Mouse (Mus musculus) midbrain, embryonic 12.5 days (tissue): ENCODE results near the gene Arpc3. TPM values are rescaled to one million over a fixed set of nuclear protein-coding genes. Genes with fewer than 3 reads are reported as not detected.
"Not testable (repeated sequence)": the region's sequence is repeated elsewhere in the genome, so short reads cannot be mapped to it uniquely, and the experiment has no call there.

Source experiments
- ATAC-seq: fragments of 200-750 bp; cut with Nextera tagmentation; 2 replicates; pipeline ENCODE4 v1.8.0; 2017; ENCODE audit warnings: low read depth, moderate TSS enrichment, moderate library complexity; ENCODE audit not compliant: low FRiP score
- H3K27ac ChIP-seq: fragments of 300-500 bp; sonication (generic); replicated peaks from 2 replicates; pipeline ENCODE4 v1.5.1; 2016; ENCODE audit warnings: mild to moderate bottlenecking
- H3K27me3 ChIP-seq: fragments of 300-500 bp; sonication (generic); 2 replicates; pipeline ENCODE4 v1.6.1; 2016; ENCODE audit warnings: mild to moderate bottlenecking
- H3K36me3 ChIP-seq: fragments of 300-500 bp; sonication (generic); 2 replicates; pipeline ENCODE4 v1.6.1; 2016
- H3K4me1 ChIP-seq: fragments of 300-500 bp; sonication (generic); 2 replicates; pipeline ENCODE4 v1.6.1; 2016
- H3K4me2 ChIP-seq: fragments of 300-500 bp; sonication (generic); replicated peaks from 2 replicates; pipeline ENCODE4 v1.6.1; 2016; ENCODE audit warnings: mild to moderate bottlenecking, moderate library complexity
- H3K4me3 ChIP-seq: fragments of 300-500 bp; sonication (generic); 2 replicates; pipeline ENCODE4 v1.5.1; 2016; ENCODE audit warnings: mild to moderate bottlenecking
- H3K9ac ChIP-seq: fragments of 300-500 bp; sonication (generic); replicated peaks from 2 replicates; pipeline ENCODE4 v1.6.1; 2016; ENCODE audit warnings: mild to moderate bottlenecking, moderate library complexity
- H3K9me3 ChIP-seq: fragments of 300-500 bp; sonication (generic); 2 replicates; pipeline ENCODE4 v1.6.1; 2016; ENCODE audit warnings: mild to moderate bottlenecking
- WGBS: fragments of 180-500 bp; shearing (Covaris S2); methylation state at CpG from one replicate; pipeline ENCODE4 v1.1.7; 2016; 5-methylcytosine and 5-hydroxymethylcytosine counted together
- polyA plus RNA-seq: library from polyadenylated mRNA; unstranded; fragments of >200 nt; fragmentation: Nextera tagmentation; extraction: Ambion mirVana; gene quantifications from 2 replicates; pipeline ENCODE4 v1.2.1, GENCODE M21; 2016

The Arpc3 gene
- polyA plus RNA-seq, 1 experiment from 2014 or later = 118 TPM

GRCm38 (mm10) chr5:122402160-122402559 lies 10.5 kb downstream of the Arpc3 start:
- ATAC-seq = no peak
- Histone ChIP-seq H3K9me3 (no peaks in the 10 kb centered on the region), H3K27ac (no peak overlapping the region), H3K4me1 (no peaks in the 10 kb centered on the region), H3K27me3 (no peaks in the 10 kb centered on the region), H3K4me3 (no peak overlapping the region), H3K9ac (no peak overlapping the region), H3K36me3 (peaks cover 75% of the 10 kb centered on the region), H3K4me2 (no peak overlapping the region)
- 93% methylated on average over 13 of the region's 13 CpGs for WGBS

GRCm38 (mm10) chr5:122402772-122403171 lies 11.1 kb downstream of the Arpc3 start:
- Histone ChIP-seq H3K9ac (no peak overlapping the region), H3K9me3 (no peaks in the 10 kb centered on the region), H3K27me3 (no peaks in the 10 kb centered on the region), H3K27ac (no peak overlapping the region), H3K36me3 (peaks cover 74% of the 10 kb centered on the region), H3K4me2 (no peak overlapping the region), H3K4me3 (no peak overlapping the region), H3K4me1 (no peaks in the 10 kb centered on the region)
- no peak for ATAC-seq
- 93% methylated on average over 5 of the region's 5 CpGs for WGBS

- Histone ChIP-seq H3K36me3 (peaks cover 74% of the 10 kb centered on the region), H3K9ac (no peak overlapping the region), H3K27me3 (no peaks in the 10 kb centered on the region), H3K9me3 (no peaks in the 10 kb centered on the region), H3K27ac (no peak overlapping the region), H3K4me1 (no peaks in the 10 kb centered on the region), H3K4me3 (no peak overlapping the region), H3K4me2 (no peak overlapping the region)
- no peak for ATAC-seq
- WGBS = 95% methylated on average over 12 of the region's 12 CpGs
Measured at GRCm38 (mm10) chr5:122403362-122403761, 11.7 kb downstream of the Arpc3 start.

- Histone ChIP-seq H3K27me3 (no peaks in the 10 kb centered on the region), H3K4me1 (no peaks in the 10 kb centered on the region), H3K9ac (no peak overlapping the region), H3K9me3 (no peaks in the 10 kb centered on the region), H3K4me3 (no peak overlapping the region), H3K36me3 (peaks cover 70% of the 10 kb centered on the region), H3K4me2 (no peak overlapping the region), H3K27ac (no peak overlapping the region)
- no peak for ATAC-seq
- WGBS = 96% methylated on average over 10 of the region's 10 CpGs
Measured at GRCm38 (mm10) chr5:122405537-122405936, 13.9 kb downstream of the Arpc3 start.

- Histone ChIP-seq H3K4me2 (no peak overlapping the region), H3K27ac (no peak overlapping the region), H3K4me1 (no peaks in the 10 kb centered on the region), H3K27me3 (no peaks in the 10 kb centered on the region), H3K4me3 (no peak overlapping the region), H3K9ac (no peak overlapping the region), H3K9me3 (no peaks in the 10 kb centered on the region), H3K36me3 (peaks cover 38% of the 10 kb centered on the region)
- 88% methylated on average over 19 of the region's 19 CpGs for WGBS
- ATAC-seq = no peak
Measured at GRCm38 (mm10) chr5:122409692-122410645, 18.3 kb downstream of the Arpc3 start.

GRCm38 (mm10) chr5:122411892-122412291 lies 20.2 kb downstream of the Arpc3 start:
- Histone ChIP-seq H3K36me3 (peaks cover 19% of the 10 kb centered on the region), H3K27ac (no peak overlapping the region), H3K9me3 (no peaks in the 10 kb centered on the region), H3K4me2 (no peak overlapping the region), H3K4me3 (no peak overlapping the region), H3K27me3 (no peaks in the 10 kb centered on the region), H3K4me1 (no peaks in the 10 kb centered on the region), H3K9ac (no peak overlapping the region)
- WGBS = 88% methylated on average over 5 of the region's 5 CpGs
- ATAC-seq = no peak

GRCm38 (mm10) chr5:122412826-122413225 lies 21.1 kb downstream of the Arpc3 start:
- Histone ChIP-seq H3K4me1 (no peaks in the 10 kb centered on the region), H3K27ac (no peak overlapping the region), H3K27me3 (no peaks in the 10 kb centered on the region), H3K9ac (no peak overlapping the region), H3K9me3 (no peaks in the 10 kb centered on the region), H3K4me2 (no peak overlapping the region), H3K4me3 (no peak overlapping the region), H3K36me3 (peaks cover 12% of the 10 kb centered on the region)
- WGBS = 68% methylated on average over 6 of the region's 6 CpGs
- no peak for ATAC-seq

GRCm38 (mm10) chr5:122414351-122414750 lies 22.7 kb downstream of the Arpc3 start:
- WGBS = 95% methylated on average over 5 of the region's 5 CpGs
- no peak for ATAC-seq
- H3K27me3 ChIP-seq = no peaks in the 10 kb centered on the region
- no peak overlapping the region for H3K27ac ChIP-seq
- no peaks in the 10 kb centered on the region for H3K9me3 ChIP-seq
- peaks cover 12% of the 10 kb centered on the region for H3K36me3 ChIP-seq
- no peak overlapping the region for H3K4me2 ChIP-seq
- no peak overlapping the region for H3K9ac ChIP-seq
- no peak overlapping the region for H3K4me3 ChIP-seq
- no peaks in the 10 kb centered on the region for H3K4me1 ChIP-seq

GRCm38 (mm10) chr5:122415465-122415864 lies 23.8 kb downstream of the Arpc3 start:
- no peaks in the 10 kb centered on the region for H3K9me3 ChIP-seq
- no peaks in the 10 kb centered on the region for H3K27me3 ChIP-seq
- 0 out of 2 replicates have a peak, but pooled peaks cover 2% of the 10 kb centered on the region for H3K36me3 ChIP-seq
- no peak overlapping the region for H3K4me3 ChIP-seq
- no peak overlapping the region for H3K9ac ChIP-seq
- no peak overlapping the region for H3K4me2 ChIP-seq
- no peaks in the 10 kb centered on the region for H3K4me1 ChIP-seq
- no peak overlapping the region for H3K27ac ChIP-seq
- 87% methylated on average over 12 of the region's 12 CpGs for whole genome bisulfite sequencing
- no peak for ATAC-seq

GRCm38 (mm10) chr5:122420676-122421075 lies 29.0 kb downstream of the Arpc3 start:
- H3K36me3 ChIP-seq = not testable (repeated sequence)
- 64% methylated on average over 4 of the region's 4 CpGs for WGBS

GRCm38 (mm10) chr5:122421271-122422068 lies 29.8 kb downstream of the Arpc3 start, which contains the start of gene Anapc7:
TSS of gene Anapc7 (plus strand) at chr5:122421693.
- WGBS = 25% methylated on average over 17 of the region's 17 CpGs
- H3K4me3 ChIP-seq = peak within 1 kb of the TSS; percentile 99
- no peaks in the 10 kb centered on the region for H3K36me3 ChIP-seq
- H3K4me2 ChIP-seq = peak within 1 kb of the TSS; percentile 98
- peak within 1 kb of the TSS; percentile 90 for H3K9ac ChIP-seq
- peaks cover 16% of the 10 kb centered on the region for H3K4me1 ChIP-seq
- no peaks in the 10 kb centered on the region for H3K9me3 ChIP-seq
- ATAC-seq = no peak
- H3K27ac ChIP-seq = peak within 1 kb of the TSS; percentile 93
- no peaks in the 10 kb centered on the region for H3K27me3 ChIP-seq

More at GRCm38 (mm10) chr5:122420676-122421075, 29.0 kb downstream of the Arpc3 start:
- H3K9ac ChIP-seq, H3K4me2 ChIP-seq, ATAC-seq, H3K27me3 ChIP-seq, H3K4me3 ChIP-seq, H3K27ac ChIP-seq, H3K9me3 ChIP-seq: not testable (repeated sequence)
- peaks cover 16% of the 10 kb centered on the region for H3K4me1 ChIP-seq
